Mouse (Mus musculus): ENCODE data around the gene Ube2r2. TPM values are rescaled to one million over a fixed set of nuclear protein-coding genes. Genes with fewer than 3 reads are reported as not detected.

The Ube2r2 gene
- polyA plus RNA-seq, 1 experiment from 2014 or later: 39.4 TPM

DNA sequence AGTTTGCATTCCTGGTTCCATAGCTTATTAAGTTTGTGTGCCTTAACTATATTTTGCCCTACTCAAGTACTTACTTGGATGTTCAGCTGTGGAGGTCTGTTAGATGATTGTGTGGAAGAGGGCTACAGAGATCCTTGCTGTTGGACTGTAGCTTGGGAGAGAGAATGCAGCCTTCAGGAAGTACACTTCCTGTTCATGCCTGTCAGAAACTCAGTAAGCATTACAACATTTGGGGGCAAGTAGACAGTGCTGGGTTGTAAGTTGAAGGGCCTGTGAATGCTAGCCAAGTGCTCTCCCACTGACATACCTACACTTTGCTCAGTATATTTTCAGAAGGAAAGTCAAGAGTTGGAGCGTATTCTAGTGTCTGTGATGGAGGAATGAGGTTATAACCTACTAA, 22.7 kb downstream of the Ube2r2 start:
- DNase-seq (no peak), ATAC-seq (no peak)
- H3K27me3 ChIP-seq (ENCODE audit: insufficient read depth, low read length): no peaks in the 10 kb centered on the region
- H3K9ac ChIP-seq (replicated peaks): no peak overlapping the region
- H3K4me1 ChIP-seq (ENCODE audit: insufficient read depth): peaks cover 14% of the 10 kb centered on the region
- 94% methylated on average over 1 of the region's 1 CpGs for WGBS (ENCODE audit: insufficient replicate concordance)
- no peak for TF ChIP-seq CTCF (IDR thresholded peaks at IDR 0.05; ENCODE audit: low read depth)
- TF ChIP-seq EP300 (IDR thresholded peaks at IDR 0.05; ENCODE audit: low read depth): no peak
- H3K4me3 ChIP-seq (ENCODE audit: low read depth, low read length): no peak overlapping the region
- H3K36me3 ChIP-seq (replicated peaks; ENCODE audit: insufficient read depth, low read length): no peaks in the 10 kb centered on the region; the same call in 1 of the 2 replicates
- H3K27ac ChIP-seq (ENCODE audit: low read depth): no peak overlapping the region
- H3K9me3 ChIP-seq (ENCODE audit: low read length): no peaks in the 10 kb centered on the region
- H3K4me2 ChIP-seq (ENCODE audit: low read depth, low read length): no peak overlapping the region

DNA sequence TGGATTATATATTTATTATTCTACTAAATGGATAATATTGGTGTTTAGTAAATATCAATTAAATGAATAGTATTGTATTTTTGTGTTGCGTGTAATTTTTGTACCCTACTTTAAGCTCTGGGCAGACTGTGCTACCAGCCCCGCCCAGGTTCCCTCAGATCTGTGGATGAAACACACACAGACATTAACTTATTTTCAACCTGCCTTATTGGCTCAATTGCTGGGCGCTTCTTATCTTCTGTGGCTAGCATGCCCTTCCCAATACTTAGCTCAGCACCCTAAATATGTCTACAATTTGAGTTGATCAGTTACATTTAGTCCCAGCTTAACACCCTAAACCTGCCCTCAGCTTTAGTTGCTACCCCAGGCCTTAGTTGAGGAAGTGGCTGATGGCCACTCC, 25.7 kb downstream of the Ube2r2 start:
- no peak overlapping the region for H3K4me2 ChIP-seq (ENCODE audit: low read depth, low read length)
- H3K27ac ChIP-seq (ENCODE audit: low read depth): no peak overlapping the region
- no peaks in the 10 kb centered on the region; the same call in 1 of the 2 replicates for H3K36me3 ChIP-seq (replicated peaks; ENCODE audit: insufficient read depth, low read length)
- H3K27me3 ChIP-seq (ENCODE audit: insufficient read depth, low read length): no peaks in the 10 kb centered on the region
- no peak overlapping the region for H3K9ac ChIP-seq (replicated peaks)
- ATAC-seq (0 out of 2 replicates have a peak, but pooled peaks have one; percentile 23), DNase-seq (no peak)
- H3K4me3 ChIP-seq (ENCODE audit: low read depth, low read length): no peak overlapping the region
- no peak for TF ChIP-seq EP300 (IDR thresholded peaks at IDR 0.05; ENCODE audit: low read depth)
- no peak for TF ChIP-seq CTCF (IDR thresholded peaks at IDR 0.05; ENCODE audit: low read depth)
- H3K4me1 ChIP-seq (ENCODE audit: insufficient read depth): peaks cover 15% of the 10 kb centered on the region
- no peaks in the 10 kb centered on the region for H3K9me3 ChIP-seq (ENCODE audit: low read length)
- WGBS (ENCODE audit: insufficient replicate concordance): 67% methylated on average over 3 of the region's 3 CpGs

GRCm38 (mm10) chr4:41164974-41165373, 29.4 kb downstream of the Ube2r2 start:
- no peak for ATAC-seq
- Histone ChIP-seq H3K9me3 (ENCODE audit: low read length) (no peaks in the 10 kb centered on the region), H3K4me1 (ENCODE audit: insufficient read depth) (peaks cover 4% of the 10 kb centered on the region), H3K27ac (ENCODE audit: low read depth) (no peak overlapping the region; the same call in 1 of the 2 replicates), H3K27me3 (ENCODE audit: insufficient read depth, low read length) (no peaks in the 10 kb centered on the region), H3K9ac (replicated peaks) (no peak overlapping the region), H3K4me2 (ENCODE audit: low read depth, low read length) (no peak overlapping the region), H3K4me3 (ENCODE audit: low read depth, low read length) (no peak overlapping the region), H3K36me3 (replicated peaks; ENCODE audit: insufficient read depth, low read length) (peaks cover 2% of the 10 kb centered on the region)
- DNase-seq: no peak
- TF ChIP-seq CTCF (IDR thresholded peaks at IDR 0.05; ENCODE audit: low read depth) (no peak), EP300 (IDR thresholded peaks at IDR 0.05; ENCODE audit: low read depth) (no peak)
- 49% methylated on average over 2 of the region's 2 CpGs for WGBS (ENCODE audit: insufficient replicate concordance)

DNA sequence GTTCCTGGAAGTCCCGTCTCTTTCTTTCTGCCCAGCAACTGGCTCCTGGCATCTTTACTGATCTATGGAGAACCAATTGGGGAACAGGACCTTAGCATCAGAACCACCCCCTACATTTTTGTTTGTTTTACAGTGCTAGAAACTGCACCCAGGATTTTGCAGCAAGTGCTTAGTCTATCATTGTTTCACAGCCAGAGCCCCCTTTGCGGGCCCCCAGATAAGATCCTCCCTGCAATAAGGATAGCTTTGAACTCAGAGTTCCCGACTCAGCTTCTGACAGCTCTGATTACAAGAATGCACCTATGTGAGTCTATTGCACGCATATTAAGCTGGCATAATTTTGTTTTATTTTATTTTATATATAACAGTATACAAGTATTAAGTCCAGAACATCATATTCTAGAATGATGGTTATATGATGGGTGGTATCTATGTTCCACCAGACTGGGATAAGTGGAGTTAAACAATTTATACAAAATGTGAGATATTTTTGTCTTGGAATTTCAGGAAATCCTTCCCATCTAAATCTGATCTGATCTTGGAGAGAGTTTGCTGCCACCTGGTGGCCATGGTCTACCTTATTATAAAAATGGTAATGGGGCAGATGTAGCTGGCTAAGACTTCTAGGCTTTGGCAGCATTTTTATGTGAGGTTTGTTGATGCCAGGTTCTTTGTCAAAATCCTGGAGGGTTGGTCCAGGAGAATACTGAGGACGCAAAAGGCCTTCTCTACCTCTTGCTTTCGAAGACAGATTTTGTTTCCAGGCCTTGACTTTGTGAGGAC, 30.3 kb downstream of the Ube2r2 start:
- TF ChIP-seq CTCF (IDR thresholded peaks at IDR 0.05; ENCODE audit: low read depth) (peak; percentile 81), EP300 (IDR thresholded peaks at IDR 0.05; ENCODE audit: low read depth) (no peak)
- ATAC-seq (0 out of 2 replicates have a peak, but pooled peaks have one; percentile 29), DNase-seq (peak; percentile 79)
- H3K27me3 ChIP-seq (ENCODE audit: insufficient read depth, low read length): no peaks in the 10 kb centered on the region
- H3K4me2 ChIP-seq (ENCODE audit: low read depth, low read length): no peak overlapping the region
- H3K9ac ChIP-seq (replicated peaks): no peak overlapping the region
- H3K4me3 ChIP-seq (ENCODE audit: low read depth, low read length): no peak overlapping the region
- peaks cover 4% of the 10 kb centered on the region for H3K4me1 ChIP-seq (ENCODE audit: insufficient read depth)
- peaks cover 2% of the 10 kb centered on the region; the same call in 1 of the 2 replicates for H3K36me3 ChIP-seq (replicated peaks; ENCODE audit: insufficient read depth, low read length)
- H3K9me3 ChIP-seq (ENCODE audit: low read length): no peaks in the 10 kb centered on the region
- H3K27ac ChIP-seq (ENCODE audit: low read depth): 0 out of 2 replicates have a peak overlapping the region, but pooled peaks have one; percentile 5
- 51% methylated on average over 6 of the region's 6 CpGs for WGBS (ENCODE audit: insufficient replicate concordance)

DNA sequence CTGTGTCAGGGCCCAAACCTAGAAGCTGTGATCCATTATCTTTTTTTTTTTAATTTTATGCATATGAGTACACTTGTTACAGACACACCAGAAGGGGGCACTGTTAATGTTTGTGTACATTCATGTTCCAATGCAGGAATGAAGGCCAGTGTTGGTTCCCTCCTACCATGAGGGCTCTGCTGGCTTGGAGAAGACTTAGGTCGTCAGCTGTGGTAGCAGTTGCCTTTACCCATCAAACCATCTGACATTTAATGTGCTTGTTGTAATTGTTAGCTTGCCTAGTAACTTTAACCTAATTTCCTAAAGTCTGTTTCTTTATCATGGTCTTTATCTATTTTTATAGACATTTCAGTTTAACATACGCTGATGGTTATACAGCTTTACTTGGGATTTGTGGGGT, 35.4 kb downstream of the Ube2r2 start:
- Histone ChIP-seq H3K4me3 (ENCODE audit: low read depth, low read length) (no peak overlapping the region), H3K9me3 (ENCODE audit: low read length) (no peaks in the 10 kb centered on the region), H3K27ac (ENCODE audit: low read depth) (no peak overlapping the region), H3K27me3 (ENCODE audit: insufficient read depth, low read length) (no peaks in the 10 kb centered on the region), H3K9ac (replicated peaks) (no peak overlapping the region), H3K36me3 (replicated peaks; ENCODE audit: insufficient read depth, low read length) (peaks cover 18% of the 10 kb centered on the region), H3K4me2 (ENCODE audit: low read depth, low read length) (no peak overlapping the region), H3K4me1 (ENCODE audit: insufficient read depth) (no peaks in the 10 kb centered on the region)
- DNase-seq (no peak), ATAC-seq (no peak)
- WGBS (ENCODE audit: insufficient replicate concordance): 89% methylated on average over 2 of the region's 2 CpGs
- TF ChIP-seq CTCF (IDR thresholded peaks at IDR 0.05; ENCODE audit: low read depth) (0 out of 2 replicates have a peak, but pooled peaks have one; percentile 13), EP300 (IDR thresholded peaks at IDR 0.05; ENCODE audit: low read depth) (no peak)

GRCm38 (mm10) chr4:41174631-41175030, 39.1 kb downstream of the Ube2r2 start:
- Histone ChIP-seq H3K36me3 (replicated peaks; ENCODE audit: insufficient read depth, low read length) (peaks cover 34% of the 10 kb centered on the region), H3K27ac (ENCODE audit: low read depth) (no peak overlapping the region), H3K4me1 (ENCODE audit: insufficient read depth) (no peaks in the 10 kb centered on the region), H3K27me3 (ENCODE audit: insufficient read depth, low read length) (no peaks in the 10 kb centered on the region), H3K9ac (replicated peaks) (no peak overlapping the region), H3K4me3 (ENCODE audit: low read depth, low read length) (no peak overlapping the region), H3K9me3 (ENCODE audit: low read length) (no peaks in the 10 kb centered on the region), H3K4me2 (ENCODE audit: low read depth, low read length) (no peak overlapping the region)
- TF ChIP-seq CTCF (IDR thresholded peaks at IDR 0.05; ENCODE audit: low read depth): no peak
- TF ChIP-seq EP300 (IDR thresholded peaks at IDR 0.05; ENCODE audit: low read depth): no peak
- no peak for DNase-seq
- WGBS (ENCODE audit: insufficient replicate concordance): 69% methylated on average over 2 of the region's 2 CpGs
- ATAC-seq: no peak
